Comparison of ENCODE assay signal across 35 mouse cellular contexts in genomic region chr3:135711040-135711570, GRCm38 (mm10).
"Had no signal": no experiment of that assay in that cellular context is flagged by ENCODE, and none has a peak within 500 bp of the region (broad histone marks: within the 10 kb centered on the region; RNA-seq: fewer than 3 reads in every experiment).

No protein-coding gene starts in this region.

- H3K27me3 ChIP-seq: heart, embryonic 12.5 days; heart, embryonic 13.5 days; heart, embryonic 15.5 days; hindbrain, embryonic 12.5 days; hindbrain, embryonic 13.5 days; hindbrain, embryonic 15.5 days; intestine, embryonic 15.5 days; kidney, embryonic 15.5 days had no signal

- H3K9ac ChIP-seq: heart, embryonic 12.5 days; heart, embryonic 13.5 days; heart, embryonic 15.5 days; hindbrain, embryonic 12.5 days; hindbrain, embryonic 13.5 days; hindbrain, embryonic 14.5 days; hindbrain, embryonic 15.5 days; intestine, embryonic 15.5 days; kidney, embryonic 15.5 days had no signal

- H3K4me3 ChIP-seq: heart, embryonic 10.5 days; heart, embryonic 12.5 days; heart, embryonic 13.5 days; heart, embryonic 15.5 days; hindbrain, embryonic 10.5 days; hindbrain, embryonic 12.5 days; hindbrain, embryonic 13.5 days; hindbrain, embryonic 15.5 days; intestine, embryonic 15.5 days; kidney, embryonic 15.5 days; layer of hippocampus, adult 2 months had no signal

- H3K4me1 ChIP-seq: heart, embryonic 10.5 days; heart, embryonic 12.5 days; heart, embryonic 13.5 days; heart, embryonic 15.5 days; hindbrain, embryonic 10.5 days; hindbrain, embryonic 12.5 days; hindbrain, embryonic 13.5 days; hindbrain, embryonic 15.5 days; intestine, embryonic 15.5 days; kidney, embryonic 15.5 days had no signal

- H3K9me3 ChIP-seq: heart, embryonic 10.5 days; heart, embryonic 12.5 days; heart, embryonic 13.5 days; heart, embryonic 15.5 days; hindbrain, embryonic 10.5 days; hindbrain, embryonic 12.5 days; hindbrain, embryonic 13.5 days; hindbrain, embryonic 15.5 days; intestine, embryonic 15.5 days; kidney, embryonic 15.5 days had no signal

- H3K36me3 ChIP-seq: heart, embryonic 10.5 days; heart, embryonic 12.5 days; heart, embryonic 13.5 days; heart, embryonic 15.5 days; hindbrain, embryonic 10.5 days; hindbrain, embryonic 12.5 days; hindbrain, embryonic 13.5 days; hindbrain, embryonic 15.5 days; intestine, embryonic 15.5 days; kidney, embryonic 15.5 days had no signal

- ATAC-seq: hindbrain, embryonic 16.5 days; hindbrain, postnatal 0 days; inflammation-experienced regulatory T-cells, adult 6 months; intestine, embryonic 15.5 days; intestine, embryonic 16.5 days; intestine, postnatal 0 days had no signal

- H3K27ac ChIP-seq: heart, embryonic 10.5 days; heart, embryonic 13.5 days; heart, embryonic 15.5 days; hindbrain, embryonic 10.5 days; hindbrain, embryonic 12.5 days; hindbrain, embryonic 13.5 days; hindbrain, embryonic 14.5 days; hindbrain, embryonic 15.5 days; hindbrain, postnatal 0 days; intestine, embryonic 15.5 days; kidney, embryonic 15.5 days; kidney, postnatal 0 days; layer of hippocampus, adult 2 months had no signal

- H3K4me2 ChIP-seq: heart, embryonic 11.5 days; heart, embryonic 12.5 days; heart, embryonic 13.5 days; heart, embryonic 15.5 days; hindbrain, embryonic 12.5 days; hindbrain, embryonic 13.5 days; hindbrain, embryonic 14.5 days; hindbrain, embryonic 15.5 days; intestine, embryonic 15.5 days; kidney, embryonic 15.5 days had no signal

- DNase-seq: heart, postnatal 10 days; heart, postnatal 14 days; heart, postnatal 36 days; heart, postnatal 4 days; kidney, adult 11 months; kidney, adult 18-20 months; kidney, adult 2 months; kidney, adult 8-10 months; kidney, adult 9 months; kidney, postnatal 10 days; kidney, postnatal 14 days; kidney, postnatal 25 days; kidney, postnatal 36 days; kidney, postnatal 4 days; layer of hippocampus, adult 9-11 months; layer of hippocampus, postnatal 36 days had no signal
